Mouse (Mus musculus) thymus, postnatal 4 days (tissue): ENCODE measurements around the gene Gm14393.
"Not testable (repeated sequence)": the region's sequence is repeated elsewhere in the genome, so short reads cannot be mapped to it uniquely, and the experiment has no call there.

Experiments
- DNase-seq: peaks from one replicate; pipeline ENCODE4 v3.0.0; 2021

Gene Gm14393

DNA sequence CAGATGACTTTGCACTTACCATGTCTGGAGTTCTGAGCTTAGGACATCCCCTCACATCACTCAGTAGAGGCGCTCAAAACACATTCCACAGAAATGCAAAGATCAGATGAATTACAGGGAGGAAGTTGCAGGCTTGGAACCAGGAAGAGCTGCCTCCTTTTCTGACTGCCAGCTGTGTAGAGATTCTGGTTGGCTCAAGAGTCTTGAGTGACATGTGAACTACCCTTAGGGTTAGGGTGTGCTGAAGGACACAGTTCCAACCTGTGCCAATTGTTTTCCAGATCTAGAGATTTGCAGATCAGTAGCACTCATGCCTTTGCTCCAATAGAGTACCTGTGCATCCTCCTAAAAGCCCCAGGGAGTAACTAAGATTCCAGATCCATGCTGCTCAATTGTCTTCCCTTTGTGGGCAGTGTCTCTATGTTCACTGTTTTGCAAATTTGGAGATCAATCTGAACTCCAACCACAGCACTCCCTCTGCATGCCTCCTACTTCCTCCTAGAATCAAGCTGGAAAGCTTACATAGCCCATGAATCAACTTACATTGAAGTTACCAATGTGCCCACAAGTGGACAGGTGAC, at the start of gene Gm14393:
Gene Gm14393, minus strand, starts transcription at position 101 of the 581 bp plus-strand sequence.
- DNase-seq, result not testable (repeated sequence)

DNA sequence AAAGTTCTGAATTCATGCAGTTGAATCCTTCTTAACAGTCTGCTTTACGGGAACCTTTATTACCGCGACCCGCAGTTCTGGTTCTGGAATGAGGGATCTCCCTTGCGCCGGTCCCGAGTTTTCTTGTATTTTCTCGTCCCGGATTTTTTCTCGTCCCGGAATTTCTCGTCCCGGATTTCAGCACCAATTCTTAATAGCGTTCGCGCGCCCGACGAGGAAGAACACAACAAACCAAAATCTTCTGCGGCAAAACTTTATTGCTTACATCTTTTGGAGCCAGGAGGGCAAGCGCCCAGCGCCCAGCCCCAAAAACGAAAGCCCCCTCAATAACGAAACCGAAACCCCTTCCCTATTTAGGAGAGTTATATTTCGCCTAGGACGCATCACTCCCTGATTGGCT, 23.3 kb downstream of the Gm14393 start:
- DNase-seq, result not testable (repeated sequence)
